Mouse (Mus musculus) forebrain, postnatal 0 days (tissue): Measurements from ENCODE around the gene Ablim2. TPM values are rescaled to one million over a fixed set of nuclear protein-coding genes. Genes with fewer than 3 reads are reported as not detected.

Experiments used
- ATAC-seq: fragments of 200-750 bp; cut with Nextera tagmentation; 2 replicates; pipeline ENCODE4 v1.8.0; 2017; ENCODE audit warnings: mild to moderate bottlenecking, moderate library complexity
- DNase-seq: peaks from one replicate; pipeline ENCODE4 v3.0.0-alpha.2; 2015
- H3K27ac ChIP-seq: fragments of 300-500 bp; sonication (generic); 2 replicates; pipeline ENCODE4 v1.5.1; 2014; ENCODE audit warnings: low read depth, mild to moderate bottlenecking, antibody characterized with exemption, low read length, moderate library complexity, mixed read lengths
- H3K27me3 ChIP-seq: fragments of 300-500 bp; sonication (generic); 2 replicates; pipeline ENCODE4 v1.6.1; 2014; ENCODE audit warnings: mild to moderate bottlenecking, low read length, mixed read lengths; ENCODE audit not compliant: insufficient read depth
- H3K36me3 ChIP-seq: fragments of 300-500 bp; sonication (generic); 2 replicates; pipeline ENCODE4 v1.6.1; 2014; ENCODE audit warnings: mild to moderate bottlenecking, moderate library complexity; ENCODE audit not compliant: insufficient read depth
- H3K4me1 ChIP-seq: fragments of 300-500 bp; sonication (generic); 2 replicates; pipeline ENCODE4 v1.6.1; 2014; ENCODE audit warnings: antibody characterized with exemption; ENCODE audit not compliant: insufficient read depth
- H3K4me2 ChIP-seq: fragments of 300-500 bp; sonication (generic); 2 replicates; pipeline ENCODE4 v1.6.1; 2014; ENCODE audit warnings: low read depth, mild to moderate bottlenecking, moderate library complexity
- H3K4me3 ChIP-seq: fragments of 300-500 bp; sonication (generic); 2 replicates; pipeline ENCODE4 v1.5.1; 2014; ENCODE audit warnings: low read depth, low read length, mixed read lengths
- H3K9ac ChIP-seq: fragments of 300-500 bp; sonication (generic); 2 replicates; pipeline ENCODE4 v1.6.1; 2014; ENCODE audit warnings: mild to moderate bottlenecking
- H3K9me3 ChIP-seq: fragments of 300-500 bp; sonication (generic); 2 replicates; pipeline ENCODE4 v1.6.1; 2016; ENCODE audit warnings: low read length
- CTCF ChIP-seq: sonication (generic); IDR thresholded peaks from 2 replicates; pipeline ENCODE4 v1.5.1; 2016; ENCODE audit warnings: antibody characterized with exemption, control low read depth, low read depth
- WGBS: fragments of 180-500 bp; shearing (Covaris S2); extraction: QIAGEN DNeasy Blood & Tissue Kit; methylation state at CpG from one replicate; pipeline ENCODE4 v1.1.7; 2014; 5-methylcytosine and 5-hydroxymethylcytosine counted together
- polyA plus RNA-seq: library from polyadenylated mRNA; unstranded; fragments of >200 nt; fragmentation: Nextera tagmentation; extraction: Ambion mirVana; gene quantifications from 2 replicates; pipeline ENCODE4 v1.2.1, GENCODE M21; 2015
- total RNA-seq: library from RNA; depleted of rRNA; stranded (reverse); fragments of >200 nt; gene quantifications from 2 replicates; pipeline ENCODE4 v1.2.3, GENCODE M21; 2014

Gene Ablim2
- total and polyA plus RNA-seq, 2 experiments from 2014 or later = 18.2 to 20.6 TPM

DNA sequence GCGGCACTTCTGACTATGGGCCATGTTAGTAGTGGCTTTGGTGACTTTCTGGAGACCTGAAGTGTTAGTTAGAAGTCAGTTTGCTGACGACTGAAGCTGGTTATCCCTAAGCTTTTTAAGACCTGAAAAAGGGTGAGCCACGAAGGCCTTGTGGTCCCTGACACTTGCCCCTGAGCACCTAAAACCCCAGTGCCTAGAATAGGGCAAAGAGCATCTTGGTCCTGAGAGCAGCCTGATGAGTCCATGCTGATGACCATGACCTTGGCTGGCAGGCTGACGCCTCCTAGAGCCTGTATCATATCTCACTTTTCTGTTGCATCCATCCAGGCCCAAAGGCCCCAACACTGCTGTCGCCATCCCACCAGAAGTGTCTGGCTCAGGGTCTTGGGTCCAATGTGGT is 12.3 kb upstream of the Ablim2 start:
- Histone ChIP-seq H3K9ac (no peak overlapping the region), H3K4me3 (no peak overlapping the region), H3K4me2 (no peak overlapping the region), H3K4me1 (no peaks in the 10 kb centered on the region), H3K9me3 (no peaks in the 10 kb centered on the region), H3K27ac (no peak overlapping the region), H3K36me3 (no peaks in the 10 kb centered on the region), H3K27me3 (no peaks in the 10 kb centered on the region; the same call in 1 of the 2 replicates)
- no peak for ATAC-seq
- DNase-seq = no peak
- 86% methylated on average over 5 of the region's 5 CpGs for WGBS
- TF ChIP-seq CTCF = no peak

DNA sequence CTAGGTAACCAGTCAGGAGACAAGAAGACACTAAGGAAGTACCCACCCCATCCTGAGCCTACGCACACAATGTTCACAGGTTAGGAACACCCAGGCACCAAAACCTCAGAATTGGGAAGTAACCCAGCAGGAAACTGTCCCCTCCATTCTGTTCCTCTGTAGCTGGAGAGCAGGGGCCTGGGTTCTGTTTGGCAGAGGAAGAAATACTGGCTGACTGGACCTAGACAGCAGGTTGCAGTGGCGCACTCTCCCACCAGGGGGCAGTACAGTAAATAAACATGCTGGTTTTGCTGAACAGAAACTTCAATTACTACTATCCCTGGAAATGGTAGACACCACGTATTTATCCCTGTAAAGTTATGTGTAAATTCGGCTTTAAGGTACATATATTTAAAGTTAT is 10.8 kb upstream of the Ablim2 start:
- WGBS = 23% methylated on average over 4 of the region's 4 CpGs
- H3K4me1 ChIP-seq = no peaks in the 10 kb centered on the region
- TF ChIP-seq CTCF = peak; percentile 89
- H3K27me3 ChIP-seq = no peaks in the 10 kb centered on the region
- no peak overlapping the region for H3K4me3 ChIP-seq
- H3K27ac ChIP-seq = no peak overlapping the region
- H3K9me3 ChIP-seq = no peaks in the 10 kb centered on the region
- H3K36me3 ChIP-seq = no peaks in the 10 kb centered on the region
- no peak for ATAC-seq
- H3K9ac ChIP-seq = no peak overlapping the region
- peak; percentile 81 for DNase-seq
- H3K4me2 ChIP-seq = no peak overlapping the region

DNA sequence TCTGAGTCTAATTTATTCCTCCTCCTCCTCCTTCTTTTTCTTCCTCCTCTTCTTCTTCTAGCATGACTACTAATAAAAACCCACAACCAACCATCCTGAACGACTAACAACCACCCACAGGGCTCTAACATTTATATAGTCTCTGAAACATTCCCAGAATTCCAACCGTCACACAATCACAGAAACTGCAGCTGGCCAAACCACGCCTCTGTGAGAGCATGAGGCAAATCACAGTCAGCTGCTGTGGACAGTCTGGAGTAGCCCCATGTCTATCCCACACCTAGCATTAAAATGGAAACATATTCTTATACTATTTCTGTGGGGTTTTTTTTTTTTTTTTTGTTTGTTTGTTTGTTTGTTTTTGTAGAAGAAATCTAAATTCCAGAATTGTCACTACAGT is 8.3 kb upstream of the Ablim2 start:
- Histone ChIP-seq H3K36me3 (no peaks in the 10 kb centered on the region), H3K9ac (no peak overlapping the region), H3K27me3 (no peaks in the 10 kb centered on the region), H3K27ac (no peak overlapping the region), H3K4me3 (no peak overlapping the region), H3K4me2 (no peak overlapping the region), H3K4me1 (no peaks in the 10 kb centered on the region), H3K9me3 (no peaks in the 10 kb centered on the region)
- ATAC-seq (no peak), DNase-seq (no peak)
- TF ChIP-seq CTCF = no peak
- WGBS = 62% methylated on average over 3 of the region's 3 CpGs

DNA sequence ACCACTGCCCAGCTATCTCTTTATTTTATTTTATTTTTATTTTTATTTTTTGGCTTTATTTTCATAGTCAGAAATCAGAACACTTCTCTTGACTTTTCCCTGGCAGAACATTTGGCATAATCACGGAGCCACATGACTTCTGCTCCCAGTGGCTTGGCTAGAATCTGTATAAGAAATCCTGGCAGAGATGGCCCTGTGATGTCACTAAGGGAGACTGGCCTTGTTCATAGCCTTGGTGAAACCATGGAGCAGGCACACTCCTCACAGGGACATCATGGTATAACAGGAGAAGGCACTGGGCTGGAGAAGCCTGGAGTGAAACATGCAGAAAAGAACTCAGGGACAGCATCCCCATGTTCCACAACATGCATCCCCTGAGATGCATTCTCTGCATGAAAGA is 7.7 kb upstream of the Ablim2 start:
- Histone ChIP-seq H3K4me3 (no peak overlapping the region), H3K9me3 (no peaks in the 10 kb centered on the region), H3K4me1 (no peaks in the 10 kb centered on the region), H3K27ac (no peak overlapping the region), H3K9ac (no peak overlapping the region), H3K27me3 (no peaks in the 10 kb centered on the region), H3K36me3 (no peaks in the 10 kb centered on the region), H3K4me2 (no peak overlapping the region)
- no peak for ATAC-seq
- WGBS = 69% methylated on average over 1 of the region's 1 CpGs
- TF ChIP-seq CTCF = no peak
- no peak for DNase-seq

DNA sequence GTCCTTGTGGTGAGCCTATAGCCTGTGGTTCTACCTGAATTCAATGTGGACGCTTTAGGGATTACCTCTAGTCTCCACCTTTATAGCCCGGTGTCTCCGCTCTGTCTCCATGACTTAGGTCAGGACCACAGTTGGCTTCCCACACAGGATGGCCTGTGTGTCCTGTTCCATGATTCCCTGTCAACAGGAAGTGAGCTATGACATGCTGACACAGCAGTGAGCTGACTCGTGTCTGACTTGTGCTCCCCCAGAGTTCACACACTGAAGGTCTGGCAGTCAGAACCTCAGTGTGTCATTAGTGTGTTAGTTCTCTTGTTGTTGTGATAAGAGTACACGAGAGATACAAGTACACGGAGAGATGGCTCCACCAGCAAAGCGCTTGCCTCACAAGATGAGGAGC is 6.7 kb upstream of the Ablim2 start:
- Histone ChIP-seq H3K9me3 (no peaks in the 10 kb centered on the region), H3K9ac (no peak overlapping the region), H3K4me3 (no peak overlapping the region), H3K27me3 (no peaks in the 10 kb centered on the region), H3K27ac (no peak overlapping the region), H3K4me1 (no peaks in the 10 kb centered on the region), H3K36me3 (no peaks in the 10 kb centered on the region), H3K4me2 (no peak overlapping the region)
- TF ChIP-seq CTCF = no peak
- no peak for DNase-seq
- WGBS = 85% methylated on average over 7 of the region's 7 CpGs
- no peak for ATAC-seq

DNA sequence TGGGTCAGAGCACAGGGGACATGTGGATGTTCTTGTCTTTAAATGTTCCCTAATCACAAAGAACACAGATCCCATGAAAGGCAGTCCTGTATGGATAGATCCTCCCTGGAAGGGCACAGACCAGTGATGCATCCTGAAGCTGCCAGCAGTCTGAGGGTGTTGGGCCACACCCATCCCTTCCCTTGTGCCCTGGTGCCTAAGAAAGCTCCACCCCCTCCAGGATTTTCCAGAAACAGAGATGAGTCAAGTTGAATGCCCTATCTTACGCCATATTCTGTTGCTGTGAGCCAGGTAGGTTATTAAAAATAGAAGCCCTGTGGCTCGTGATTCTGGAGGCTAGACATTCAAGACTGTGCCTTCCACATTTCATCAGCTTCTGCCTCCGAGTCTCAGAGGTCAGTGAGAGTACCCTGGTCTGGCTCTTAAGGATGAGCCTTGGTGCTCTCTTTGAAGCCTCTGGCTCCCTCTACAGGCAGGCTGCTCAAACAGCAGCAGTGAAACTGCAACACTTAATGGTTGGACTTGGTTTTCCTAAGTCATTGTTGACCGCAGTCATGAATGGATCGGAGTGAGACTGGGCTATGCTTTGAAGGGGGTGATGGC is 2.4 kb upstream of the Ablim2 start:
- ATAC-seq (no peak), DNase-seq (peak; percentile 65)
- H3K36me3 ChIP-seq = no peaks in the 10 kb centered on the region
- peaks cover 13% of the 10 kb centered on the region for H3K27me3 ChIP-seq
- 23% methylated on average over 5 of the region's 5 CpGs for WGBS
- H3K4me3 ChIP-seq = no peak overlapping the region
- no peak overlapping the region for H3K27ac ChIP-seq
- TF ChIP-seq CTCF = peak; percentile 84
- H3K9ac ChIP-seq = no peak overlapping the region
- H3K4me1 ChIP-seq = no peaks in the 10 kb centered on the region
- H3K9me3 ChIP-seq = no peaks in the 10 kb centered on the region
- H3K4me2 ChIP-seq = no peak overlapping the region

DNA sequence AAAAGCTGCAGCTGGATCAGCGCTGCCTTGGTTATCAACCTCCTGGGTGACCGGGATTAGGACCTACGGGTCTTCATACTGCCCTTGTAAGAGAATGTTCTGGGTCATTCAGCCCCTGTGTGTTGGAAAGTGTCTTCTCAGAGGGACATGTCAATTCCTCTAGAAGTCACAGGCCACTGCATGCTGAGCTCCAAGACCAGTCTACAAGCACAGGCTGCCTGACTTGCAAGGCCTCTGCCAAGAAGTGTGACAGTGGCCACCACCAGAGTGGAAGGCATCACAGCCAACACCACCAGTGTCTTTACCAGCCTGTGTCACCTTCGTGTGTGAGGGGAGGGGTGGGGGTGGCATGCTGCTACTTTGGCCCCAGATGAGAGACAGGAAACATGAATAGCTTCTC is 1.7 kb upstream of the Ablim2 start:
- Histone ChIP-seq H3K4me3 (no peak overlapping the region), H3K4me2 (no peak overlapping the region), H3K36me3 (no peaks in the 10 kb centered on the region), H3K4me1 (no peaks in the 10 kb centered on the region), H3K27me3 (peaks cover 13% of the 10 kb centered on the region), H3K27ac (no peak overlapping the region), H3K9ac (no peak overlapping the region), H3K9me3 (no peaks in the 10 kb centered on the region)
- TF ChIP-seq CTCF = no peak
- no peak for ATAC-seq
- 83% methylated on average over 4 of the region's 4 CpGs for WGBS
- no peak for DNase-seq
